Mouse (Mus musculus) embryonic facial prominence, embryonic 14.5 days (tissue): ENCODE measurements around the gene Mgrn1. TPM values are rescaled to one million over a fixed set of nuclear protein-coding genes. Genes with fewer than 3 reads are reported as not detected.

Experiments
- ATAC-seq: fragments of 200-750 bp; cut with Nextera tagmentation; 2 replicates; pipeline ENCODE4 v1.8.0; 2017; ENCODE audit warnings: low read depth, moderate number of reproducible peaks, moderate TSS enrichment
- DNase-seq: peaks from one replicate; pipeline ENCODE4 v3.0.0-alpha.2; 2015; ENCODE audit warnings: low spot score
- H3K27ac ChIP-seq: fragments of 300-500 bp; sonication (generic); replicated peaks from 2 replicates; pipeline ENCODE4 v1.5.1; 2014; ENCODE audit warnings: low read depth, mild to moderate bottlenecking, low read length, moderate library complexity
- H3K27me3 ChIP-seq: fragments of 300-500 bp; sonication (generic); replicated peaks from 2 replicates; pipeline ENCODE4 v1.6.1; 2014; ENCODE audit warnings: low read length; ENCODE audit not compliant: control insufficient read depth, insufficient read depth
- H3K36me3 ChIP-seq: fragments of 300-500 bp; sonication (generic); 2 replicates; pipeline ENCODE4 v1.6.1; 2014; ENCODE audit warnings: low read length, mixed read lengths; ENCODE audit not compliant: control insufficient read depth, insufficient read depth
- H3K4me1 ChIP-seq: fragments of 300-500 bp; sonication (generic); 2 replicates; pipeline ENCODE4 v1.6.1; 2014; ENCODE audit warnings: antibody characterized with exemption, low read length; ENCODE audit not compliant: control insufficient read depth, insufficient read depth
- H3K4me2 ChIP-seq: fragments of 300-500 bp; sonication (generic); 2 replicates; pipeline ENCODE4 v1.6.1; 2014; ENCODE audit warnings: low read depth, mild to moderate bottlenecking, low read length, moderate library complexity, mixed read lengths
- H3K4me3 ChIP-seq: fragments of 300-500 bp; sonication (generic); 2 replicates; pipeline ENCODE4 v1.5.1; 2014; ENCODE audit warnings: low read depth, mild to moderate bottlenecking, low read length
- H3K9ac ChIP-seq: fragments of 300-500 bp; sonication (generic); 2 replicates; pipeline ENCODE4 v1.6.1; 2014; ENCODE audit warnings: low read depth, mild to moderate bottlenecking, low read length, moderate library complexity, mixed read lengths
- H3K9me3 ChIP-seq: fragments of 300-500 bp; sonication (generic); 2 replicates; pipeline ENCODE4 v1.6.1; 2016; ENCODE audit warnings: low read length; ENCODE audit not compliant: control insufficient read depth
- WGBS: fragments of 180-500 bp; shearing (Covaris S2); extraction: QIAGEN DNeasy Blood & Tissue Kit; methylation state at CpG from one replicate; pipeline ENCODE4 v1.1.7; 2014; 5-methylcytosine and 5-hydroxymethylcytosine counted together
- polyA plus RNA-seq: library from polyadenylated mRNA; unstranded; fragments of >200 nt; fragmentation: Nextera tagmentation; extraction: Ambion mirVana; gene quantifications from 2 replicates; pipeline ENCODE4 v1.2.1, GENCODE M21; 2014

Mgrn1 gene
- polyA plus RNA-seq, 1 experiment from 2014 or later = 76.2 TPM

- Histone ChIP-seq H3K4me3 (no peak overlapping the region), H3K36me3 (peaks cover 37% of the 10 kb centered on the region), H3K4me2 (no peak overlapping the region), H3K27me3 (no peaks in the 10 kb centered on the region), H3K27ac (no peak overlapping the region), H3K4me1 (peaks cover 15% of the 10 kb centered on the region; the same call in 1 of the 2 replicates), H3K9ac (no peak overlapping the region), H3K9me3 (no peaks in the 10 kb centered on the region)
- DNase-seq (peak; percentile 44), ATAC-seq (no peak)
- 75% methylated on average over 7 of the region's 8 CpGs for WGBS
Measured at GRCm38 (mm10) chr16:4876033-4876680, 9.9 kb upstream of the Mgrn1 start.

DNA sequence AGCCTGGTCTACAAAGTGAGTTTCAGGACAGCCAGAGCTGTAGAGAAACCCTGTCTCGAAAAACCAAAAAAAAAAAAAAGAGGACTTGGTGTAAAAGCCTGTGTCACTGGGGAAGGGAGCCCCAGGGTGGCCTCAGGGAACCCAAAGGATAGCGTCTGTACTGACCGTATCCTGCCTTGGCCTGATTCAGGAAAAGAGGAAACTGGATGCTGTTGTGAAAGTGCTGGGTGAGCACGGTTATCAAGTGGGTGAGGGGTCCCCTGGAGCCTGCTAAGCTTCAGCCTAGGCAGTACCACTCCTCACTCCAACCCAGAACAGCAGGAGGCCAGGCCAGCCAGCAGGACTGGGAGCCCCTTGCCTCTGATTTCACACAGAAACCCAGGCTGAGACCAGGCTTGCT lies 8.9 kb upstream of the Mgrn1 start:
- H3K9ac ChIP-seq = peak overlapping the region; percentile 92
- no peaks in the 10 kb centered on the region for H3K9me3 ChIP-seq
- H3K4me1 ChIP-seq = peaks cover 20% of the 10 kb centered on the region; the same call in 1 of the 2 replicates
- WGBS = 77% methylated on average over 4 of the region's 4 CpGs
- H3K27ac ChIP-seq = 0 out of 2 replicates have a peak overlapping the region, but pooled peaks have one; percentile 100
- H3K4me2 ChIP-seq = peak overlapping the region; percentile 76
- DNase-seq = no peak
- no peak for ATAC-seq
- H3K4me3 ChIP-seq = peak overlapping the region; percentile 86; the same call in 1 of the 2 replicates
- H3K36me3 ChIP-seq = peaks cover 37% of the 10 kb centered on the region
- no peaks in the 10 kb centered on the region for H3K27me3 ChIP-seq

GRCm38 (mm10) chr16:4877701-4878100 lies 8.3 kb upstream of the Mgrn1 start:
- peaks cover 20% of the 10 kb centered on the region; the same call in 1 of the 2 replicates for H3K4me1 ChIP-seq

DNA sequence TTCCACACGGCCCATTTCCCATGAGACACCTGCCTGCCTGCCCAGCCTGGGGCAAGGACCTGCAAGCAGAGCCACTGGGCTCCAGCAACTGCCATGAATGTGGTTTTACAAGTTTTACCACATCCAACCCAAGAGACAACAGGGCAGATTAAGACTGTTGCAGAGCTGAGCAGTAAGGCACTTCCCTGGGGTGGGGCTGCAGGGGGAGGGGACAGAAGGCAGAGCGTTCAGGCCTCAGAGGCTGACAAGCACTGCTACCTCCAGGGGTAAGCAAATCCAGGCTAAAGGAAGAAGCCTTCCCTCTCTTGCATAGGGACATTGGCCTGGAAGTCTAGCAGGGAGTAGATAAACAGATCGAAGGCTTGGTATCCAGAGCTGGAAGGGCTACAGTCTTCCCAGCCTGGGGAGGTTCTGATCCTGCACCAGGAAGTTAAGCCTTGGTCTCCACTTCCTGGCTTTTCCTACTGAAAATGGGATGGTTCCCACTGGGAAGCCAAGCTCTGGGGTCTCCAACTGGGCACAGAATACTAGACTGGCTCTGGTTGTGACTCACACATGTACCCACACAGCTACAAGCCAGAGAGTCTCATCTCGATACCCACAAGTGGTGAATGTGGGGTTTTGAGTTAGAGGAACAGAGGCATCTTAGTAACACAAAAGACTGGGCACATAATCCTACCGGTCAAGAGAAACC lies 7.7 kb upstream of the Mgrn1 start:
- 17% methylated on average over 5 of the region's 5 CpGs for WGBS
- Histone ChIP-seq H3K4me2 (peak overlapping the region; percentile 76), H3K9me3 (no peaks in the 10 kb centered on the region), H3K27me3 (no peaks in the 10 kb centered on the region), H3K4me3 (peak overlapping the region; percentile 86), H3K36me3 (peaks cover 28% of the 10 kb centered on the region), H3K9ac (peak overlapping the region; percentile 92), H3K27ac (peak overlapping the region; percentile 100), H3K4me1 (peaks cover 20% of the 10 kb centered on the region; the same call in 1 of the 2 replicates)
- peak; percentile 88 for DNase-seq
- peak; percentile 22; the same call in 1 of the 2 replicates for ATAC-seq

More at GRCm38 (mm10) chr16:4877701-4878100, 8.3 kb upstream of the Mgrn1 start:
- peak overlapping the region; percentile 100; the same call in 1 of the 2 replicates for H3K27ac ChIP-seq
- no peaks in the 10 kb centered on the region for H3K9me3 ChIP-seq
- DNase-seq (no peak), ATAC-seq (no peak)
- no peaks in the 10 kb centered on the region for H3K27me3 ChIP-seq
- H3K9ac ChIP-seq = peak overlapping the region; percentile 92
- 78% methylated on average over 3 of the region's 3 CpGs for WGBS
- H3K4me3 ChIP-seq = peak overlapping the region; percentile 86
- H3K4me2 ChIP-seq = peak overlapping the region; percentile 76
- H3K36me3 ChIP-seq = peaks cover 35% of the 10 kb centered on the region

- Histone ChIP-seq H3K27me3 (no peaks in the 10 kb centered on the region), H3K27ac (peak overlapping the region; percentile 100), H3K9me3 (no peaks in the 10 kb centered on the region), H3K4me2 (peak overlapping the region; percentile 76), H3K4me1 (peaks cover 20% of the 10 kb centered on the region; the same call in 1 of the 2 replicates), H3K36me3 (peaks cover 20% of the 10 kb centered on the region), H3K9ac (peak overlapping the region; percentile 92), H3K4me3 (peak overlapping the region; percentile 86)
- WGBS = under 1% methylated on average over 35 of the region's 54 CpGs
- no peak for DNase-seq
- peak; percentile 7 for ATAC-seq
Measured at GRCm38 (mm10) chr16:4879101-4879707, 6.8 kb upstream of the Mgrn1 start.

- Histone ChIP-seq H3K9ac (peak overlapping the region; percentile 92), H3K4me2 (peak overlapping the region; percentile 76), H3K9me3 (no peaks in the 10 kb centered on the region), H3K4me3 (peak overlapping the region; percentile 86), H3K27me3 (no peaks in the 10 kb centered on the region), H3K4me1 (peaks cover 20% of the 10 kb centered on the region; the same call in 1 of the 2 replicates), H3K36me3 (peaks cover 14% of the 10 kb centered on the region), H3K27ac (peak overlapping the region; percentile 100)
- under 1% methylated on average over 26 of the region's 40 CpGs for WGBS
- peak; percentile 76 for ATAC-seq
- peak; percentile 94 for DNase-seq
Measured at GRCm38 (mm10) chr16:4879708-4880124, 6.3 kb upstream of the Mgrn1 start.

DNA sequence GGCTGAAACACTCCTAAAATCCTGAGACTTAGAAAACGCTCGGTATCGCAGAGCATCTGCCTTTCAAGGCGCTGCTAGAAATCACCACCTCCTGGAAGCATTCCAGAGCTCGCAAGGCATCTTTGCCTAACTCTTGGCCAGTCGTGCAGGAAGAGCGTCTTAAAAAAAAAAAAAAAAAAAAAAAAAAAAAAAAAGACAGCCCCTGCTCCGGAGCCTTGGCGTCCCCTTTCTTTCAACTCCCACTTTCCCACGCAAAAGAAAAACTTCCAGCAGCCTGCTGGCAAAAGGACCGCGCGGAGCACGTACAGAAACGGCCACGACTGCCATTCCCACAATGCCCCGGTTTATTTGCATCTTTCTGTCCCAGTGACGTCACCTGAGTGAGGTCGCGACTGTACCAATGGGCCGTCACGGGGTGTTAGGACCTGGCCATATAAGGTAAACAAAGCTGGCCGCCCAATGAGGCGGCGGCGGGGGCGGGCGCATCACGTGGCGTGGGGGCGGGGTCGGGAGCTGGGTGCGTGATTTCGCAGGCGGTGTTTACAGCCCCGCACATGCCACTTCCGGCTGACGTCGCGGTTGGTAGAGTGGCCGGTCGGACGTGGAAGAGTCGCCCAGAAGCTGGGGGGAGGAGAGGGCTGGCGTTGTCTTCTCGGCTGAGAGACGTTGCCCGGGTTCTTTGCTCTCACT lies 5.8 kb upstream of the Mgrn1 start, which contains the start of gene Ubald1:
Ubald1 (minus strand) TSS at position 180 of the 690 bp plus-strand sequence.
- Histone ChIP-seq H3K27ac (peak within 1 kb of the TSS; percentile 100), H3K36me3 (peaks cover 9% of the 10 kb centered on the region), H3K9ac (peak within 1 kb of the TSS; percentile 92), H3K27me3 (no peaks in the 10 kb centered on the region), H3K4me1 (peaks cover 22% of the 10 kb centered on the region), H3K9me3 (no peaks in the 10 kb centered on the region), H3K4me3 (peak within 1 kb of the TSS; percentile 86), H3K4me2 (peak within 1 kb of the TSS; percentile 76)
- under 1% methylated on average over 48 of the region's 48 CpGs for WGBS
- peak; percentile 100 for DNase-seq
- ATAC-seq = peak; percentile 88
